Mouse (Mus musculus): Measurements from ENCODE around the gene Iqcf1. TPM values are rescaled to one million over a fixed set of nuclear protein-coding genes. Genes with fewer than 3 reads are reported as not detected.

Iqcf1 gene
- total and polyA plus RNA-seq, 3 experiments: 0.37 TPM; not detected in 2

GRCm38 (mm10) chr9:106473081-106473752, 26.6 kb upstream of the Iqcf1 start:
- H3K79me2 ChIP-seq (replicated peaks; ENCODE audit: control insufficient read depth, insufficient read depth, low read length): no peaks in the 10 kb centered on the region
- no peak overlapping the region for H3K9ac ChIP-seq (ENCODE audit: low read depth, low read length)
- H3K4me1 ChIP-seq (ENCODE audit: control insufficient read depth, insufficient read depth, low read length): peaks cover 13% of the 10 kb centered on the region
- no peaks in the 10 kb centered on the region for H3K36me3 ChIP-seq (ENCODE audit: control insufficient read depth, insufficient read depth, low read length)
- WGBS: 91% methylated on average over 16 of the region's 16 CpGs
- H3K27me3 ChIP-seq (ENCODE audit: control insufficient read depth, insufficient read depth, low read length): no peaks in the 10 kb centered on the region
- H3K27ac ChIP-seq: peak overlapping the region; percentile 75
- intact Hi-C loops (cut with DNase I): no loop called here
- H3K4me3 ChIP-seq: no peak overlapping the region
- TF ChIP-seq EP300 (IDR thresholded peaks at IDR 0.05; ENCODE audit: insufficient read depth, low read depth, low read length): no peak
- no peak for TF ChIP-seq CTCF (IDR thresholded peaks at IDR 0.05)
- no peak for TF ChIP-seq POLR2A (IDR thresholded peaks at IDR 0.05; ENCODE audit: insufficient read depth, low read depth, low read length)
- peak in 1 of 2 experiments; percentile 24 for DNase-seq

- H3K36me3 ChIP-seq (ENCODE audit: control insufficient read depth, insufficient read depth, low read length): no peaks in the 10 kb centered on the region
- no peaks in the 10 kb centered on the region for H3K79me2 ChIP-seq (replicated peaks; ENCODE audit: control insufficient read depth, insufficient read depth, low read length)
- H3K27me3 ChIP-seq (ENCODE audit: control insufficient read depth, insufficient read depth, low read length): no peaks in the 10 kb centered on the region
- no peak overlapping the region for H3K9ac ChIP-seq (ENCODE audit: low read depth, low read length)
- no peak for TF ChIP-seq EP300 (IDR thresholded peaks at IDR 0.05; ENCODE audit: insufficient read depth, low read depth, low read length)
- no peak for TF ChIP-seq CTCF (IDR thresholded peaks at IDR 0.05)
- TF ChIP-seq POLR2A (IDR thresholded peaks at IDR 0.05; ENCODE audit: insufficient read depth, low read depth, low read length): no peak
- peak overlapping the region; percentile 96; the same call in 1 of the 2 replicates for H3K27ac ChIP-seq
- H3K4me3 ChIP-seq: no peak overlapping the region
- peak in 1 of 2 experiments; percentile 27 for DNase-seq
- WGBS: 72% methylated on average over 5 of the region's 5 CpGs
- intact Hi-C loops (cut with DNase I): no loop called here
- peaks cover 13% of the 10 kb centered on the region for H3K4me1 ChIP-seq (ENCODE audit: control insufficient read depth, insufficient read depth, low read length)
Observed at GRCm38 (mm10) chr9:106473753-106474105, 26.0 kb upstream of the Iqcf1 start.

GRCm38 (mm10) chr9:106474456-106474855, 25.3 kb upstream of the Iqcf1 start:
- Histone ChIP-seq H3K4me1 (ENCODE audit: control insufficient read depth, insufficient read depth, low read length) (peaks cover 13% of the 10 kb centered on the region), H3K9ac (ENCODE audit: low read depth, low read length) (peak overlapping the region; percentile 49; the same call in 1 of the 2 replicates), H3K36me3 (ENCODE audit: control insufficient read depth, insufficient read depth, low read length) (no peaks in the 10 kb centered on the region), H3K27me3 (ENCODE audit: control insufficient read depth, insufficient read depth, low read length) (no peaks in the 10 kb centered on the region), H3K4me3 (peak overlapping the region; percentile 47; the same call in 1 of the 2 replicates), H3K79me2 (replicated peaks; ENCODE audit: control insufficient read depth, insufficient read depth, low read length) (no peaks in the 10 kb centered on the region), H3K27ac (peak overlapping the region; percentile 96)
- peak; percentile 70; the same call in 1 of the 2 replicates for TF ChIP-seq EP300 (IDR thresholded peaks at IDR 0.05; ENCODE audit: insufficient read depth, low read depth, low read length)
- TF ChIP-seq POLR2A (IDR thresholded peaks at IDR 0.05; ENCODE audit: insufficient read depth, low read depth, low read length): no peak
- TF ChIP-seq CTCF (IDR thresholded peaks at IDR 0.05): peak; percentile 82
- DNase-seq: peak; percentile 77
- 6% methylated on average over 6 of the region's 6 CpGs for WGBS
- intact Hi-C loops (cut with DNase I): no loop called here

GRCm38 (mm10) chr9:106475046-106475445, 24.7 kb upstream of the Iqcf1 start:
- H3K36me3 ChIP-seq (ENCODE audit: control insufficient read depth, insufficient read depth, low read length): no peaks in the 10 kb centered on the region
- peak overlapping the region; percentile 32; the same call in 1 of the 2 replicates for H3K9ac ChIP-seq (ENCODE audit: low read depth, low read length)
- intact Hi-C loops (cut with DNase I): loop anchor here (5.0 kb wide), 3 partner anchors 108 to 188 kb away; partner anchors contain the start of gene Dusp7
- peaks cover 13% of the 10 kb centered on the region for H3K4me1 ChIP-seq (ENCODE audit: control insufficient read depth, insufficient read depth, low read length)
- peak overlapping the region; percentile 47 for H3K4me3 ChIP-seq
- peak; percentile 53 to 54 for DNase-seq
- TF ChIP-seq POLR2A (IDR thresholded peaks at IDR 0.05; ENCODE audit: insufficient read depth, low read depth, low read length) (no peak), EP300 (IDR thresholded peaks at IDR 0.05; ENCODE audit: insufficient read depth, low read depth, low read length) (no peak), CTCF (IDR thresholded peaks at IDR 0.05) (no peak)
- WGBS: 52% methylated on average over 7 of the region's 7 CpGs
- H3K27me3 ChIP-seq (ENCODE audit: control insufficient read depth, insufficient read depth, low read length): no peaks in the 10 kb centered on the region
- peak overlapping the region; percentile 96 for H3K27ac ChIP-seq
- no peaks in the 10 kb centered on the region for H3K79me2 ChIP-seq (replicated peaks; ENCODE audit: control insufficient read depth, insufficient read depth, low read length)

- TF ChIP-seq EP300 (IDR thresholded peaks at IDR 0.05; ENCODE audit: insufficient read depth, low read depth, low read length) (no peak), POLR2A (IDR thresholded peaks at IDR 0.05; ENCODE audit: insufficient read depth, low read depth, low read length) (no peak), CTCF (IDR thresholded peaks at IDR 0.05) (no peak)
- 76% methylated on average over 10 of the region's 10 CpGs for WGBS
- Histone ChIP-seq H3K36me3 (ENCODE audit: control insufficient read depth, insufficient read depth, low read length) (no peaks in the 10 kb centered on the region), H3K9ac (ENCODE audit: low read depth, low read length) (peak within 1 kb of the TSS; percentile 54), H3K4me3 (peak within 1 kb of the TSS; percentile 47), H3K4me1 (ENCODE audit: control insufficient read depth, insufficient read depth, low read length) (peaks cover 13% of the 10 kb centered on the region), H3K79me2 (replicated peaks; ENCODE audit: control insufficient read depth, insufficient read depth, low read length) (no peaks in the 10 kb centered on the region), H3K27ac (peak within 1 kb of the TSS; percentile 96), H3K27me3 (ENCODE audit: control insufficient read depth, insufficient read depth, low read length) (no peaks in the 10 kb centered on the region)
- no peak for DNase-seq
- intact Hi-C loops (cut with DNase I): loop anchor here (1.0 to 5.0 kb wide), 5 partner anchors 27 to 188 kb away; partner anchors contain the start of genes Dusp7 and Rpl29
Observed at GRCm38 (mm10) chr9:106475663-106476001, 24.1 kb upstream of the Iqcf1 start, which contains the start of gene Rrp9. TSS of gene Rrp9 (plus strand) at chr9:106475963.
